Mouse (Mus musculus) heart, embryonic 16.5 days (tissue): ENCODE measurements around the gene Pygo2. TPM values are rescaled to one million over a fixed set of nuclear protein-coding genes. Genes with fewer than 3 reads are reported as not detected.

Experiments
- ATAC-seq: fragments of 200-750 bp; cut with Nextera tagmentation; replicated peaks from 2 replicates; pipeline ENCODE4 v1.8.0; 2017; ENCODE audit warnings: moderate number of reproducible peaks; ENCODE audit not compliant: insufficient read depth, low FRiP score; ENCODE audit errors: extremely low read depth
- H3K27ac ChIP-seq: fragments of 300-500 bp; sonication (generic); 2 replicates; pipeline ENCODE4 v1.5.1; 2014; ENCODE audit warnings: mild to moderate bottlenecking, low read length, control low read depth, moderate library complexity
- H3K27me3 ChIP-seq: fragments of 300-500 bp; sonication (generic); 2 replicates; pipeline ENCODE4 v1.6.1; 2014; ENCODE audit warnings: low read length, mixed read lengths; ENCODE audit not compliant: control insufficient read depth, insufficient read depth
- H3K36me3 ChIP-seq: fragments of 300-500 bp; sonication (generic); 2 replicates; pipeline ENCODE4 v1.6.1; 2014; ENCODE audit not compliant: control insufficient read depth, insufficient read depth
- H3K4me1 ChIP-seq: fragments of 300-500 bp; sonication (generic); 2 replicates; pipeline ENCODE4 v1.6.1; 2014; ENCODE audit warnings: low read length, mixed read lengths; ENCODE audit not compliant: control insufficient read depth, insufficient read depth
- H3K4me2 ChIP-seq: fragments of 300-500 bp; sonication (generic); 2 replicates; pipeline ENCODE4 v1.6.1; 2014; ENCODE audit warnings: low read depth, mild to moderate bottlenecking, control low read depth, low read length
- H3K4me3 ChIP-seq: fragments of 300-500 bp; sonication (generic); 2 replicates; pipeline ENCODE4 v1.5.1; 2014; ENCODE audit warnings: mild to moderate bottlenecking, control low read depth, low read length
- H3K9ac ChIP-seq: fragments of 300-500 bp; sonication (generic); 2 replicates; pipeline ENCODE4 v1.6.1; 2014; ENCODE audit warnings: low read length, control low read depth
- H3K9me3 ChIP-seq: fragments of 300-500 bp; sonication (generic); replicated peaks from 2 replicates; pipeline ENCODE4 v1.6.1; 2016; ENCODE audit warnings: low read length; ENCODE audit not compliant: control insufficient read depth
- WGBS: fragments of 180-500 bp; shearing (Covaris S2); extraction: QIAGEN DNeasy Blood & Tissue Kit; methylation state at CpG from one replicate; pipeline ENCODE4 v1.1.7; 2014; 5-methylcytosine and 5-hydroxymethylcytosine counted together
- polyA plus RNA-seq: library from polyadenylated mRNA; unstranded; fragments of >200 nt; fragmentation: Nextera tagmentation; extraction: Ambion mirVana; gene quantifications from 2 replicates; pipeline ENCODE4 v1.2.1, GENCODE M21; 2015

Gene Pygo2
- polyA plus RNA-seq, 1 experiment from 2014 or later = 21.8 TPM

DNA sequence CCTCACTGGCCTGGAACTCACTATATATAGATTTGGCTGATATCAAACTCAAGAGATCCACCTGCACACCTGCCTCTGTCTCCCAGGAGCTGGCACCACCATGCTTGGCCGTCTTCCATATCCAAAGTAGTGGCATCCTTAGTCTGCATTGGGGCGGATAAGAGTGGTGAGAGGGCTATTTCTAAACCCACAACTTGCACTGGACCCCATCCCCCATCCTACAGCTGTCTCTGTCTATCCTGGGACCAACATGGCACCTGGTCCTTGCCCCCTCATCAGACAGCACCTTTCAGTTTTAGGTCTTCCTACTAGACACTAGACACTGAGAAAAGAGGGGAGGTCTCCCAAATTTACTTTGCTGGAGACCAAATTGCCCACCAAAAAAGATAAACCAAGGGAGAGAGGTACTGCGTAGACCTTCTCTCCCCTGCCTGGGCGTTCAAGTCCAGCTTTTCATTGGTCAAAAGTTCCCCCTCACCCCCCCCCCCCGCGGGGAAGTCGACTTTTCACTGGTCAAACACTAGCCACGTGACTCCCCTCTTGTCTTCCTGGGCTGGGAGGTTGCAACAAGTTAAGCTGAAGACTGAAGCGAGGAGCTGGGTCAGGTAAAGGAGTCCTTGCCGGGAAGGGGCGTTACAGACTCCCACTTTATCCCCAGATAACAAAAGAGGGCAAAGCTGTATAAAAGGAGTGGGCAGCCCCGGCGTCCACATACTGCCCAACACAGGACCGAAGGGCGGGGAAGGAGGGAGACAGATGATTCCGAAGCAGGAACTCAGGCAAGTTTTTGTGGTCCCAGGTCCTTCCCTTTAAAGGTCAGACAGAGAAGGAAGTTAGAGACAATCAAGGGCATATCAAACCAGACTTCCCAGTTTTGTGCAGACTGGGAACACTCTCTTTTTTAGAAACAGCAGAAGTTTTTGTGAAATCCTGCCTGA is 6.4 kb downstream of the Pygo2 start, which contains the start of gene Pbxip1:
Gene Pbxip1 (plus strand): TSS at position 531 of the 938 bp plus-strand sequence.
- H3K4me2 ChIP-seq = peak within 1 kb of the TSS; percentile 77
- peaks cover 16% of the 10 kb centered on the region for H3K36me3 ChIP-seq
- H3K27ac ChIP-seq = peak within 1 kb of the TSS; percentile 86
- H3K27me3 ChIP-seq = no peaks in the 10 kb centered on the region
- H3K4me3 ChIP-seq = peak within 1 kb of the TSS; percentile 76
- ATAC-seq = peak; percentile 89
- 3% methylated on average over 16 of the region's 16 CpGs for WGBS
- H3K4me1 ChIP-seq = peaks cover 11% of the 10 kb centered on the region
- no peaks in the 10 kb centered on the region for H3K9me3 ChIP-seq
- peak within 1 kb of the TSS; percentile 79 for H3K9ac ChIP-seq

DNA sequence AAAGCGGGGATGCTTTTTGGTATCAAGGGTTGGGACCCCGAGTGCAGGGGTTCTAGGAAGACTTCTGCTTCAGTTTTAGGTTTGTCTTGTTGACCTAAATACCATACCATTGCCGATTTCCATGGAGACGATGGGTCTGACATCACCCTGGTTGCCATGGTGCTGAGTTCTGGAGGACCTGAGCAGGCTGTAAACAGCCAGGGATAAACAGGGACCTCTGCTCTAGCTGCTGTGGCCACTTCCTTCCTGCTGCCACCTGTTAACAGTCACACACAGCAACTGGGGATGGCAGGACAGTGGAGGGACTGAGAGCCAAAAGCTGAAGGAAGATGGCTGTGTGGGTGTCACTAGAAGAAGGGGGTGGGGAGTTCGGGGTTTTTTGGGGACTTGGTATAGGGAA is 7.3 kb downstream of the Pygo2 start:
- Histone ChIP-seq H3K27ac (peak overlapping the region; percentile 86), H3K9me3 (no peaks in the 10 kb centered on the region), H3K27me3 (no peaks in the 10 kb centered on the region), H3K4me3 (peak overlapping the region; percentile 76), H3K4me1 (peaks cover 8% of the 10 kb centered on the region), H3K9ac (peak overlapping the region; percentile 79), H3K4me2 (peak overlapping the region; percentile 77), H3K36me3 (peaks cover 16% of the 10 kb centered on the region)
- 21% methylated on average over 5 of the region's 5 CpGs for WGBS
- 0 out of 2 replicates have a peak, but pooled peaks have one; percentile 19 for ATAC-seq

DNA sequence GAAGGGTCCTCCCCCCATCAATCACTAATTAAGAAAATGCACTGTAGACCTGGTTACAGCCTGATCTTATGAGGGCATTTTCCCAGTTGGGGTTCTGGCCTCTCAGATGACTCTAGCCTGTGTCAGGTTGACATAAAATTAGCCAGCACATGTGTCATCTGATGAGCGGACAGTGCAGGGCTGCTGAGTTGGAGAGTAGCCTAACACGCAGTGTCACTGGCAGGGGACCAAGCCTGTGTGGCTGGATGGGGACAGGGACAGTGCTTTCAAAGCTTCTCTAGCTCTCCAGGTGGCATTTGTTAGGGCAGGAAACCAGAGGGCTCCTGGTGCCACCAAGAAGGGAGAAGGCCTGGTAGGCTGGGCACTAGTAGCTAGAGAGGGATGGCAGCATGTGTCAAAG is 10.7 kb downstream of the Pygo2 start:
- no peaks in the 10 kb centered on the region for H3K27me3 ChIP-seq
- H3K4me3 ChIP-seq = no peak overlapping the region
- H3K9ac ChIP-seq = no peak overlapping the region
- H3K27ac ChIP-seq = no peak overlapping the region
- no peaks in the 10 kb centered on the region for H3K9me3 ChIP-seq
- H3K4me2 ChIP-seq = no peak overlapping the region
- H3K36me3 ChIP-seq = peaks cover 18% of the 10 kb centered on the region; the same call in 1 of the 2 replicates
- H3K4me1 ChIP-seq = peaks cover 8% of the 10 kb centered on the region
- ATAC-seq = no peak
- WGBS = 83% methylated on average over 2 of the region's 2 CpGs

DNA sequence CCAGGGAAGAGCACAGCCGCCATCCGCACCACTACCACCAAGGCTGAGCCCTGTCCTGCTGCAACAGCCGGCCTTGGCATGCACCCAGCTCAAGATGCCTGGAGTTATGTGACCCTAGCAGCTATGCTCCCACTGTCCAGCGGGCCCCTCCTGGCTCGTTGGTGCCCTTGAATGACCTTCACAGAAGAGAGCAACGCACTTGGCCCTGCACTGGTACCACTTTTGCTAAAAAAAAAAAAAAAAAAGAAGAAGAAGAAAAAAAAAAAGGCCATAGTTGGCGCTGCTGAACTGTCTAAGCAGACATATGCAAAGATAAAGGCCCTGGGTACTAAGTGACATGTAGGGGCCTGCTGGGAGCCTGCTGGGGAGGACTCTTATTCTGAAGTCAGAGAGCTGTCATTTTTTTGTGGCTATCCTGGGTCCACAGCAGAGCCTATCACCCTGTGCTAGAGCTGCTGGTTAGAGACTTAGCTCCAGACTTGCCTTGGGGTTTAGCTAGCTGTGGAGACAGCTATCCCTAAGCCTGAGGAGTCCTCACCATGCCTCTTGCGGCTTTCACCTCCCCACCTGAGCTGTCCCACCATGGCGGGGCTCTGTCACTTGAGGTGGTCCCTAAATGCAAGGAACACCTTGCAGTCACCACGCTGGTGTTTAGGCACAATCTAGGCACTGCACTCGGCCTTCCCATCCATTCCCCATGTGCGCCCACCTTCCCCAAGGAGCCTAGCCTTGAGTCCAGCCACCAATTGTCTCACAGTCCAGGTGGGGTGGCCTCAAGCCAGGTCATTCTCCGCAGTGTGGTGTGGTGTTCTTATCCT is 18.9 kb downstream of the Pygo2 start:
- WGBS = 35% methylated on average over 13 of the region's 13 CpGs
- Histone ChIP-seq H3K4me2 (peak overlapping the region; percentile 15), H3K27ac (peak overlapping the region; percentile 88), H3K4me3 (no peak overlapping the region), H3K9me3 (no peaks in the 10 kb centered on the region), H3K4me1 (peaks cover 20% of the 10 kb centered on the region), H3K36me3 (peaks cover 27% of the 10 kb centered on the region), H3K9ac (peak overlapping the region; percentile 62), H3K27me3 (no peaks in the 10 kb centered on the region)
- peak; percentile 87 for ATAC-seq

DNA sequence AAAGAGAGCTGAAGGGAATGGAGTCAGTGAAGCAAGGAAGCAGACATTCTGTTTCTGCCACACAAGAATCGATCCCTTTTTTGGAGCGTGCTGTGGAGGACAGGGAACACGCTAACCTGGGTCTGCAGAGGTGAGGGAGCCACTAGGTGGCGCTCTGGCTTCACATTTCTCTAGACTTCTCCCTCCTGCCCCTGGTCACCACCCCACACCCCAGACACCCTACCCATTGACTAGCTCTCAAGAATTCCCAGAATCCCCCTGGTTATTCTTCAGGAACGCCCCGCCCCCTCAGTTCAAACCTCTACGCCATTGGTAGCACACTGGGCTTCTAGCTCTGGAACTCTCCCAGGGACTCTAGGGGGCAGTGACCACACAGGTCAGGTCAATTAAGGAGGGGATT is 19.5 kb downstream of the Pygo2 start:
- peak overlapping the region; percentile 15 for H3K4me2 ChIP-seq
- no peaks in the 10 kb centered on the region for H3K27me3 ChIP-seq
- peak overlapping the region; percentile 88 for H3K27ac ChIP-seq
- peak; percentile 65 for ATAC-seq
- peaks cover 23% of the 10 kb centered on the region for H3K36me3 ChIP-seq
- H3K9ac ChIP-seq = peak overlapping the region; percentile 55
- no peak overlapping the region for H3K4me3 ChIP-seq
- 35% methylated on average over 7 of the region's 7 CpGs for WGBS
- no peaks in the 10 kb centered on the region for H3K9me3 ChIP-seq
- peaks cover 20% of the 10 kb centered on the region for H3K4me1 ChIP-seq

DNA sequence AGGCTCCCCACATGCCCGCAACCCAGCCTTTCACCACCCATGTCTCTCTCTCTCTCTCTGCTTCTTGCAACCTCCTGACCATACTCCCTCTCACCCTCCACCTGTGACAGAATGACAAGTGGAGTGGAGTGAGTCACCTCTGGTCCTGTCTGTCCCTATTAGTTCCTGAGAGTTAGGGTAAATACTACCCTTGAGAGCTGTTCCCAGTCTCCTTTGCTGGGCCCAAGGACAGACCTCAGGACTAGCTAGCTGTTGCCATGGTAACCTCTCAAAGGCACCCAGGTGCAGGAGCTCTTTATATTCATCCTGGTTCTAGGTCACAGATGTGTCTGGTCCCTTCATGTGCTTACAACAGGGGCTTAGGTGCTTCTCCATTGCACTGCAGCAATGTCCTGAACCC is 21.9 kb downstream of the Pygo2 start:
- no peak for ATAC-seq

DNA sequence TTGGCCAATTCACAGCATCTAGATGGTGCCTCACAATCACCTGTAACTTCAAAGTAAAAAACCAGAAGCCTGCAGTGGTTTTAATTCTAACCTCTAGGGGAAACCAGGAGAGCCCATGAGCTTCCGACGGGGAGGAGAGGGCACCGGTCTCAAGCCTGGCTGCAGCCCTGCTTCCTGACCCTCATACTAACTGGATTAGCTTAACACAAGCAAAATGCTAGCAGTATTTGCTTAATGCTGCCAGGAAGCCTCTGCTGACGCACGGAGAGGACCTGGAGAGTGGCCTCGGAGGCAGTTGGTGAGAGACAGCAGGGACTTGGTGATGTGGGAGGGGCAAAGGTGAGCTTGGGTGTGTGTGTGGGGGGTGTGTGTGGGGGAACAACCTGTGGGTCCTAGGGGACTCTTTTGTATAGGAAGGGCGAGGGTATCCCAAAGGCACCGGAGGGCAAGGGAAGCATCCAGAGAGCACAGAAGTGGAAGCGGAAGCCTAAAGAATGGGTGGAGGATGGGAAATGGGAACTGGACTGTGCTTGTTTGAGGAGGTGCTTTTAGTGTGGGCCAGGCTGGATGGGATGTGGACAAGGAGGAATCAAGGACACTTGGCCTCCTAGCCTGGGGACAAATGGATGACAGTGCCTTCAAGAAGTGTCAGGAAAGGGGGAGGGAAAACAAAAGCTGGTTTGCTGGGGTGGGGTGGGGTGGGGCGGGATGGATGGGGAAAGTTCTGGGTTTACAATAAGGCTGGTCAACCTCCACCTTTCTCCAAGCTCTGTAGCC is 24.6 kb downstream of the Pygo2 start, which contains the start of gene Pmvk:
Gene Pmvk (plus strand): TSS at position 141 of the 777 bp plus-strand sequence.
- no peaks in the 10 kb centered on the region for H3K27me3 ChIP-seq
- no peak within 1 kb of the TSS for H3K27ac ChIP-seq
- H3K4me3 ChIP-seq = no peak within 1 kb of the TSS
- no peak within 1 kb of the TSS for H3K4me2 ChIP-seq
- no peaks in the 10 kb centered on the region for H3K9me3 ChIP-seq
- H3K36me3 ChIP-seq = no peaks in the 10 kb centered on the region
- H3K4me1 ChIP-seq = peaks cover 13% of the 10 kb centered on the region
- H3K9ac ChIP-seq = no peak within 1 kb of the TSS
- no peak for ATAC-seq
- 57% methylated on average over 10 of the region's 10 CpGs for WGBS

More for the DNA sequence above, 21.9 kb downstream of the Pygo2 start:
- H3K9me3 ChIP-seq = no peaks in the 10 kb centered on the region
- no peaks in the 10 kb centered on the region for H3K27me3 ChIP-seq
- H3K4me1 ChIP-seq = peaks cover 22% of the 10 kb centered on the region
- no peak overlapping the region for H3K4me3 ChIP-seq
- H3K27ac ChIP-seq = no peak overlapping the region
- no peak overlapping the region for H3K9ac ChIP-seq
- H3K4me2 ChIP-seq = no peak overlapping the region
- 74% methylated on average over 1 of the region's 1 CpGs for WGBS
- peaks cover 5% of the 10 kb centered on the region for H3K36me3 ChIP-seq

DNA sequence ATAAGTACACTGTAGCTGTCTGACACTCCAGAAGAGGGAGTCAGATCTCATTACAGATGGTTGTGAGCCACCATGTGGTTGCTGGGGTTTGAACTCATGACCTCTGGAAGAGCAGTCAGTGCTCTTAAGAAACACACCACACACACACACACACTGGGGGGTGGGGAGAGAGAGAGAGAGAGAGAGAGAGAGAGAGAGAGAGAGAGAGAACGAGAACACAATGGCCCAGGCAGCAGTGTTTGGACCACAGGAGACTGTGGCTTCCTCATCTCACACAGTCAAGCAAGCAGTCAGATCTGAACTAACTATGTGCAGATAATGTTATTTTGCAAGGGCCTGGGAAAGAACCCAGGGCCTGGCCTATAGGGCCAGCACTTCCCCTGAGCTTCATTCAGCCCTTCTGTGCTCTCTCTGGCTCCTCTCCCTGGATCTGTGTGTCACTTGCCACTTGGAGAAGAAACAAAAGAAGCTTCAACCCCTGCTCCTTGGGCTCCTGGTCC is 25.8 kb downstream of the Pygo2 start:
- Histone ChIP-seq H3K27ac (no peak overlapping the region), H3K4me1 (peaks cover 13% of the 10 kb centered on the region), H3K9me3 (no peaks in the 10 kb centered on the region), H3K27me3 (no peaks in the 10 kb centered on the region), H3K4me2 (no peak overlapping the region), H3K9ac (no peak overlapping the region), H3K4me3 (no peak overlapping the region), H3K36me3 (no peaks in the 10 kb centered on the region)
- no peak for ATAC-seq
- WGBS = 60% methylated on average over 1 of the region's 1 CpGs
